ENCODE assay signal across 8 mouse cellular contexts in genomic region chr9:67633026-67633741, GRCm38 (mm10).
DNase-seq lines count a peak whose midpoint lies in the region; ATAC-seq and TF ChIP-seq lines count a peak whose summit lies in the region.

No protein-coding gene starts in this region.

- WGBS in limb, embryonic 12.5 days, result under 1% methylated on average over 50 of the region's 50 CpGs

- H3K27me3 ChIP-seq in limb, embryonic 12.5 days, result 0 out of 2 replicates have a peak, but pooled peaks cover 5% of the 10 kb centered on the region
- no peaks in the 10 kb centered on the region for H3K27me3 ChIP-seq in myocyte (ENCODE audit: control insufficient read depth, insufficient read depth, insufficient read length)

- no peak for ATAC-seq in limb, embryonic 12.5 days (ENCODE audit: insufficient number of reproducible peaks, insufficient read depth, low FRiP score, low TSS enrichment, low read depth)

- peak overlapping the region; percentile 99 for H3K4me2 ChIP-seq in limb, embryonic 12.5 days
- H3K4me2 ChIP-seq in myocyte (ENCODE audit: low read depth), result peak overlapping the region; percentile 83

- peak overlapping the region; percentile 83 for H3K9ac ChIP-seq in limb, embryonic 12.5 days (replicated peaks)

- DNase-seq in lung, adult 18-20 months, result peak; percentile 3 to 8
- DNase-seq in lung, postnatal 25 days (ENCODE audit: low spot score), result no peak
- peak; percentile 66 for DNase-seq in embryo, embryonic 10.5 days (ENCODE audit: low spot score)
- DNase-seq in gastrocnemius, postnatal 4 days (ENCODE audit: low spot score in 2 of 2), result peak; percentile 43 to 65
- peak; percentile 38 for DNase-seq in kidney, adult 11 months
- peak; percentile 2 for DNase-seq in thymus, postnatal 25 days

- H3K36me3 ChIP-seq in limb, embryonic 12.5 days, result no peaks in the 10 kb centered on the region
- H3K36me3 ChIP-seq in myocyte (ENCODE audit: control insufficient read depth, insufficient read depth), result no peaks in the 10 kb centered on the region

- peaks cover 23% of the 10 kb centered on the region for H3K4me1 ChIP-seq in limb, embryonic 12.5 days (replicated peaks)

- no peaks in the 10 kb centered on the region for H3K9me3 ChIP-seq in limb, embryonic 12.5 days

- peak overlapping the region; percentile 93 for H3ac ChIP-seq in myocyte (ENCODE audit: control insufficient read depth, insufficient read length)

- peak overlapping the region; percentile 86 for H3K4me3 ChIP-seq in limb, embryonic 12.5 days (replicated peaks)
- peak overlapping the region; percentile 82 for H3K4me3 ChIP-seq in myocyte

- no peak for TF ChIP-seq POLR2A in myocyte (IDR thresholded peaks at IDR 0.05; ENCODE audit: insufficient read length, low read depth)

- H3K27ac ChIP-seq in limb, embryonic 12.5 days, result peak overlapping the region; percentile 64

- H3K79me2 ChIP-seq in myocyte (ENCODE audit: control insufficient read depth, insufficient read depth), result peaks cover 42% of the 10 kb centered on the region

TF ChIP-seq in myocyte, 11 proteins besides CTCF, POLR2A, EP300 and RAD21:
- no peak for TF ChIP-seq CEBPB (IDR thresholded peaks at IDR 0.05; ENCODE audit: insufficient read depth, poor library complexity, severe bottlenecking)
- no peak for TF ChIP-seq TCF12 (IDR thresholded peaks at IDR 0.05; ENCODE audit: insufficient read depth, poor library complexity, severe bottlenecking)
- TF ChIP-seq USF1 (IDR thresholded peaks at IDR 0.05; ENCODE audit: low read depth), result no peak
- TF ChIP-seq POLR2AphosphoS2 (IDR thresholded peaks at IDR 0.05; ENCODE audit: insufficient read length, low read depth), result no peak
- TF ChIP-seq SRF (IDR thresholded peaks at IDR 0.05; ENCODE audit: control insufficient read depth, insufficient read length, low read depth), result no peak
- no peak for TF ChIP-seq MYOD1 (IDR thresholded peaks at IDR 0.05; ENCODE audit: control insufficient read depth in 1 of 3, insufficient read length in 2 of 3, low read depth in 2 of 3)
- TF ChIP-seq REST (IDR thresholded peaks at IDR 0.05; ENCODE audit: insufficient read depth, insufficient read length), result no peak
- no peak for TF ChIP-seq MAX (IDR thresholded peaks at IDR 0.05; ENCODE audit: low read depth)
- TF ChIP-seq E2F4 (IDR thresholded peaks at IDR 0.05; ENCODE audit: insufficient read depth), result no peak
